In genomic region chr17:86279751-86280150, GRCm38 (mm10) we compare ENCODE assay signal across 13 mouse cellular contexts.
DNase-seq lines count a peak whose midpoint lies in the region; ATAC-seq lines count a peak whose summit lies in the region.
"Had no signal": no experiment of that assay in that cellular context is flagged by ENCODE, and none has a peak within 500 bp of the region (broad histone marks: within the 10 kb centered on the region; RNA-seq: fewer than 3 reads in every experiment).

No protein-coding gene starts in this region.

- no peak overlapping the region for H3K9ac ChIP-seq in forebrain, embryonic 14.5 days (ENCODE audit: low read length)
- H3K9ac ChIP-seq in forebrain, embryonic 15.5 days (replicated peaks) = no peak overlapping the region
- H3K9ac ChIP-seq in lung, embryonic 16.5 days (ENCODE audit: low read length) = no peak overlapping the region
- no peak overlapping the region for H3K9ac ChIP-seq in neural tube, embryonic 13.5 days
- H3K9ac ChIP-seq: limb, embryonic 12.5 days; liver, postnatal 0 days had no signal

- H3K36me3 ChIP-seq in forebrain, embryonic 14.5 days (ENCODE audit: control insufficient read depth, insufficient read depth, low read length) = no peaks in the 10 kb centered on the region
- H3K36me3 ChIP-seq in forebrain, embryonic 15.5 days = no peaks in the 10 kb centered on the region
- H3K36me3 ChIP-seq in lung, embryonic 16.5 days (ENCODE audit: control insufficient read depth, insufficient read depth, low read length) = no peaks in the 10 kb centered on the region
- H3K36me3 ChIP-seq in neural tube, embryonic 13.5 days = no peaks in the 10 kb centered on the region
- H3K36me3 ChIP-seq: limb, embryonic 12.5 days had no signal

- H3K27me3 ChIP-seq in forebrain, embryonic 14.5 days (replicated peaks; ENCODE audit: control insufficient read depth, insufficient read depth, low read length) = no peaks in the 10 kb centered on the region
- H3K27me3 ChIP-seq in forebrain, embryonic 15.5 days = no peaks in the 10 kb centered on the region
- H3K27me3 ChIP-seq in lung, embryonic 16.5 days (ENCODE audit: control insufficient read depth, insufficient read depth, low read depth, low read length) = no peaks in the 10 kb centered on the region
- H3K27me3 ChIP-seq in neural tube, embryonic 13.5 days = no peaks in the 10 kb centered on the region
- H3K27me3 ChIP-seq: limb, embryonic 12.5 days had no signal

- H3K4me2 ChIP-seq in forebrain, embryonic 14.5 days (ENCODE audit: low read length) = no peak overlapping the region
- H3K4me2 ChIP-seq in forebrain, embryonic 15.5 days (replicated peaks) = no peak overlapping the region
- H3K4me2 ChIP-seq in lung, embryonic 16.5 days (ENCODE audit: low read depth, low read length) = no peak overlapping the region
- no peak overlapping the region for H3K4me2 ChIP-seq in neural tube, embryonic 13.5 days
- H3K4me2 ChIP-seq: limb, embryonic 12.5 days; midbrain, embryonic 11.5 days had no signal

- 0 out of 2 replicates have a peak overlapping the region, but pooled peaks have one; percentile 5 for H3K27ac ChIP-seq in forebrain, embryonic 14.5 days (ENCODE audit: low read depth, low read length)
- no peak overlapping the region for H3K27ac ChIP-seq in forebrain, embryonic 15.5 days (replicated peaks)
- no peak overlapping the region for H3K27ac ChIP-seq in lung, embryonic 16.5 days (ENCODE audit: low read length)
- H3K27ac ChIP-seq in neural tube, embryonic 13.5 days (replicated peaks) = peak overlapping the region; percentile 61
- H3K27ac ChIP-seq: limb, embryonic 12.5 days had no signal

- DNase-seq in forebrain, embryonic 14.5 days (ENCODE audit: low spot score) = no peak
- no peak for DNase-seq in lung, postnatal 4 days
- peak; percentile 68 to 73 for DNase-seq in cerebellum, postnatal 36 days
- DNase-seq: gastrocnemius, postnatal 14 days; liver, postnatal 0 days; retina, postnatal 1 day had no signal

- H3K4me1 ChIP-seq in forebrain, embryonic 14.5 days (ENCODE audit: control insufficient read depth, insufficient read depth, low read length) = no peaks in the 10 kb centered on the region
- H3K4me1 ChIP-seq in forebrain, embryonic 15.5 days = peaks cover 7% of the 10 kb centered on the region; the same call in 1 of the 2 replicates
- peaks cover 23% of the 10 kb centered on the region for H3K4me1 ChIP-seq in lung, embryonic 16.5 days (replicated peaks; ENCODE audit: control insufficient read depth, insufficient read depth, low read length)
- peaks cover 61% of the 10 kb centered on the region for H3K4me1 ChIP-seq in neural tube, embryonic 13.5 days (replicated peaks)

- no peak for ATAC-seq in forebrain, embryonic 14.5 days
- no peak for ATAC-seq in forebrain, embryonic 15.5 days (replicated peaks)
- 0 out of 2 replicates have a peak, but pooled peaks have one; percentile 41 for ATAC-seq in lung, embryonic 16.5 days (ENCODE audit: low read depth)
- no peak for ATAC-seq in neural tube, embryonic 13.5 days (ENCODE audit: low read depth)
- no peak for ATAC-seq in megakaryocyte-erythroid progenitor cell, adult 5-6 weeks (replicated peaks; ENCODE audit: low FRiP score, low TSS enrichment, poor library complexity, severe bottlenecking)
- ATAC-seq: activated CD4-positive, CD25-positive, alpha-beta regulatory T cell, adult 4 months; liver, postnatal 0 days had no signal

- no peaks in the 10 kb centered on the region for H3K9me3 ChIP-seq in forebrain, embryonic 14.5 days (replicated peaks; ENCODE audit: control insufficient read depth, low read length)
- no peaks in the 10 kb centered on the region for H3K9me3 ChIP-seq in forebrain, embryonic 15.5 days
- no peaks in the 10 kb centered on the region for H3K9me3 ChIP-seq in lung, embryonic 16.5 days (ENCODE audit: control insufficient read depth, low read length)
- H3K9me3 ChIP-seq in neural tube, embryonic 13.5 days = no peaks in the 10 kb centered on the region
- H3K9me3 ChIP-seq: limb, embryonic 12.5 days had no signal

- no peak overlapping the region for H3K4me3 ChIP-seq in forebrain, embryonic 14.5 days (ENCODE audit: low read depth, low read length)
- no peak overlapping the region for H3K4me3 ChIP-seq in forebrain, embryonic 15.5 days
- H3K4me3 ChIP-seq in lung, embryonic 16.5 days (ENCODE audit: low read length) = no peak overlapping the region
- H3K4me3 ChIP-seq in neural tube, embryonic 13.5 days = no peak overlapping the region
- H3K4me3 ChIP-seq: limb, embryonic 12.5 days had no signal

- 75% methylated on average over 10 of the region's 10 CpGs for WGBS in forebrain, embryonic 14.5 days
- 67% methylated on average over 10 of the region's 10 CpGs for WGBS in forebrain, embryonic 15.5 days
- WGBS in lung, embryonic 16.5 days = 51% methylated on average over 10 of the region's 10 CpGs
- WGBS in neural tube, embryonic 13.5 days = 70% methylated on average over 10 of the region's 10 CpGs

Comparison
In these comparisons a context has a peak if more than half of its experiments do, and no peak if none do; other contexts are left out.
1. H3K27ac ChIP-seq: peak in forebrain, embryonic 14.5 days (single experiment) and neural tube, embryonic 13.5 days (single experiment); none in forebrain, embryonic 15.5 days (single experiment) and lung, embryonic 16.5 days (single experiment).
2. DNase-seq: peak in cerebellum, postnatal 36 days (2 of 2); none in forebrain, embryonic 14.5 days (single experiment) and lung, postnatal 4 days (0 of 2).